Mouse (Mus musculus) kidney, adult 2 months (tissue): ENCODE data around the gene Stx8. TPM values are rescaled to one million over a fixed set of nuclear protein-coding genes. Genes with fewer than 3 reads are reported as not detected.

Experiments
- DNase-seq: peaks from one replicate; pipeline ENCODE4 v3.0.0; 2021
- H3K27ac ChIP-seq: fragments of 200-500 bp; 2 replicates; pipeline ENCODE4 v1.5.1; 2012; ENCODE audit warnings: low read depth, low read length, control low read depth, inconsistent platforms; ENCODE audit not compliant: insufficient read depth
- H3K27me3 ChIP-seq: fragments of 200-500 bp; replicated peaks from 2 replicates; pipeline ENCODE4 v1.6.1; 2012; ENCODE audit warnings: mild to moderate bottlenecking, moderate library complexity, low read length, inconsistent platforms; ENCODE audit not compliant: control insufficient read depth, insufficient read depth
- H3K36me3 ChIP-seq: fragments of 200-500 bp; 2 replicates; pipeline ENCODE4 v1.6.1; 2012; ENCODE audit warnings: mild to moderate bottlenecking, moderate library complexity, low read length, inconsistent platforms; ENCODE audit not compliant: control insufficient read depth, insufficient read depth
- H3K4me1 ChIP-seq: fragments of 200-500 bp; 2 replicates; pipeline ENCODE4 v1.6.1; 2011; ENCODE audit warnings: low read length; ENCODE audit not compliant: control insufficient read depth, insufficient read depth
- H3K4me3 ChIP-seq: fragments of 200-500 bp; 2 replicates; pipeline ENCODE4 v1.5.1; 2011; ENCODE audit warnings: mild to moderate bottlenecking, low read depth, low read length, control low read depth; ENCODE audit not compliant: insufficient read depth
- CTCF ChIP-seq: fragments of 200-500 bp; conservative IDR thresholded peaks from 2 replicates; pipeline ENCODE4 v1.5.1; 2011; ENCODE audit warnings: low read depth, mild to moderate bottlenecking, control low read depth, low read length, moderate library complexity, mixed read lengths; ENCODE audit not compliant: insufficient read depth, insufficient read length
- POLR2A ChIP-seq: fragments of 200-500 bp; IDR thresholded peaks from one replicate; pipeline ENCODE4 v1.6.1; 2011; ENCODE audit warnings: low read depth, low read length, control low read depth
- WGBS: fragments of 180-500 bp; shearing (Covaris S2); methylation state at CpG from one replicate; pipeline ENCODE4 v1.1.7; 2018; 5-methylcytosine and 5-hydroxymethylcytosine counted together
- polyA plus RNA-seq: library from polyadenylated mRNA; depleted of rRNA; stranded (reverse); fragments of >200 nt; gene quantifications from 2 replicates; pipeline ENCODE4 v1.2.3, GENCODE M21; 2012

Gene Stx8
- polyA plus RNA-seq, 1 experiment, result 10.7 TPM

DNA sequence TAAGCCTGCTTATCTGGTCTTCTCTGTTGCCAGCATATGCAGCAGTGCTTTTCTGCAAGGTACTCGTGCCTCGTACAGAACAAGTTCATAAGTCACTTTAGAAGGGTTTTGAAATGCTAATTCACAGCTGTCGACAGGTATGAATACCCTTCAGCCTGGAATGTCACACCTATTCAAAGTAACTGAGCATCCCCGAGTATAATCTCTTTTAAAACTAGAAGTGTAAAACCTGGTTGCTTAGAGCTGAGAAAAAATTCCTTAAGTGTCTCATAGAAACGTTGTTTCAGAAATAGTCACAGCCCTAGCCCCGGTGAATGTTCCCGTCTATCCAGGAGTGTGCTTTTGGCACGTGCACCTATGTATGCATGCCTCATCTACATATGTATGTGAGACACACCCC, 176.3 kb downstream of the Stx8 start:
- Histone ChIP-seq H3K27ac (no peak overlapping the region), H3K4me1 (no peaks in the 10 kb centered on the region), H3K4me3 (no peak overlapping the region), H3K27me3 (no peaks in the 10 kb centered on the region), H3K36me3 (no peaks in the 10 kb centered on the region)
- no peak for DNase-seq
- TF ChIP-seq CTCF (no peak), POLR2A (no peak)
- WGBS, result 64% methylated on average over 8 of the region's 8 CpGs

DNA sequence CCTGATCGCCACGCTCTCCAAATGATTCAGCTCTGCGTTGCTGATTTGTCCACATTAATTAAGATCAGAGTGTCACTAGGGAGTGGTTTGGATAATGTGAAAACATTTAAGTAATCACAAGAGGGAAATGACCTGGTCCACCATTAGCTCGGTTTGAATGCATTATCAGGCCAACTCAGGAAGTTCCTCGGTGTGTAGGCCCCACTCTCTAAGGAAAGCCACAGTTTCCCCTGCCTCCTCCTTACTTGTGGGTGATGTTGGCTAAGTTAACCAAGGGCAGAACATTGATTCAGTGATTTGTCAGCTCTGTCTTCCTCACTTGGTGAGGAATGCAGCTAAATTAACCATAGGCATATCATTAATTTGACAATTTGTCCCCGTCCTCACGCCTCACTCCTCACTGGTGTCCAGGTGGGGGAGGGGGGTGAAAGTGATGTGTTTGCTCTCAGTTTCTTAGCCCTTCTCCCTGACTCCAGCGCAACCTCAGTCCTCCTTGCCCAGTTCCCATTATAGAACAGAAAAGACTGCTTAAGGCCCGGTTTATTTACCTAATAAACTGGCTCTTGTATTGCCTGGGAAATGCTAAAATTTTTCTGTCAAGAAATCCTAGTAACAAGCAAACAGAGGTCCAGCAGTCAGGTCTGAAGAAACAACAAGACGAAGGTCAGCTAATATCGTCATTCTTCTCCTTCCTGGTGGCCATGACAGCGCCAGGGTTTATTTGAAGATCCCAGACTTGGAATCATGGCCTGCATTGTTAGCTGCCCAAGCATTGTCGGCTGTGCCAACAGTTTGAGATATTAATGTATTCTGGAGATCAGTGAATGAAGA, 178.5 kb downstream of the Stx8 start:
- Histone ChIP-seq H3K4me3 (no peak overlapping the region), H3K27me3 (no peaks in the 10 kb centered on the region), H3K4me1 (no peaks in the 10 kb centered on the region), H3K36me3 (no peaks in the 10 kb centered on the region), H3K27ac (no peak overlapping the region)
- TF ChIP-seq CTCF, result no peak
- TF ChIP-seq POLR2A, result no peak
- no peak for DNase-seq
- WGBS, result 70% methylated on average over 13 of the region's 13 CpGs

DNA sequence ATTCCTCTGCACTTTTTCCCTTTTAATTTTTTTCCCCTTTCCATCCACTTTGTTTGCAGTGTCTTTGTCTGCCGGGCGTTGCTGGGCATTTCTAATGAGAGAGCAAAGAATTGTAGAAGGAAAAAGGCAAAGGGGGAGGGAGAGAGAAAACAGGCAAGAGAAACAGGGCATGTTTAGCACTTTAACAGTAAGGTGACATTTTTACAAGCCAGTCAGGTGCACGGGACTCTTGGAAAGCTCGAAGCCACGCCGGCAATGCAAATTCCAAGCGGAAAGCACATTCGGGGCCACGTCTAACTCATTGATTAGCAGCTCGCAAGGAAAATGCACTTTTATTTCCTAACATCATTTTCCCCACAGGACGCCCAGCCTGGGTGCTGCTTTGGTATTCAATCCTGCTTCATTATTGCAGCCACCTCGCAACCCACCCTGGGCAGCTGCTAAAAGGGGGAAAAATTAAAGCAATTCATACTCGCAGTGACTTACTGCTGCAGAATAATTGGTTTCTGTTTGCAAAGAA, 179.1 kb downstream of the Stx8 start:
- 65% methylated on average over 13 of the region's 13 CpGs for WGBS
- H3K27ac ChIP-seq, result no peak overlapping the region
- no peak overlapping the region for H3K4me3 ChIP-seq
- no peaks in the 10 kb centered on the region for H3K4me1 ChIP-seq
- H3K27me3 ChIP-seq, result no peaks in the 10 kb centered on the region
- DNase-seq, result no peak
- no peaks in the 10 kb centered on the region for H3K36me3 ChIP-seq
- TF ChIP-seq POLR2A (no peak), CTCF (no peak)

DNA sequence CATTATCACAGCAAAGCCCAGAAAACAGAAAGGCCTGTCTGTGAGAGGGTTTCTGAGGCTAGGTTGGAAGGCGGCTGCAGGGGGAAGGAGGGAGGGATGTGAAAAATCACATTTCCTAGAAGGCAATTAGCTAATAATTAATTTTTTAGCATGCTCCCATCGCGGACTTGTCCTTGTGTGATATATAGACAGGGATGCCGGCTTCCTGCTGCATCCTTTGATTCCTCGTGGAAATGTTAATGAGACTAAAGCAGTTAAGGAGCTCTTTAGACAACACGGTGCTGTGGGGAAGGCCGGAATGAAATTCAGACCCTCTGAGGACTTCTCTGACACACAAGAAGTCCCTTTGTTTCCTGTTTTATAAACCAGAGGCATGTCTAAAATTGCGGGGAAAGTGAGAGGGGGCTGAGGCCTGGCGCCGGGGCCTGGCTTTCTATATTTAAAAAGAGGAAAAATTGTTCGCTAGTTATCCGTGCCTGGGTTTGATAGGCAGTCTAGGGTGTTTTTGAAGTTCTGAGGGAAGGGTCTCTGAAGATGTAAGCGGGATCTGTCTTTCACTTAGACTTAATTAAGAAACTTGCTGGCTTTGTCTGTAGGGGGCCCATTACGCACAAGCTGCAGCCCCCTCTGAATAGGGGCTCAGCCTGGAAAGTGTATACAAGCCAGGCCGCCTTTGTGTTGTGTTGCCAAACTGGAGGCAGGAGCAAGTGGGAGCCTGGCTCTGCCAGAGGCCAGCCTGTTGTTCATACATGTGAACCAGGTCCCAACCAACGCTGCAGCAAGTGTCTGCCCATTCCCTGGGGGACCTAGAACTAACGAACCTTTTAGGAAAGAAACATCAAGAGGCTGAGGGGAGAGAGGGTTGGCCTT, 179.8 kb downstream of the Stx8 start:
- no peak for TF ChIP-seq CTCF
- no peak for TF ChIP-seq POLR2A

DNA sequence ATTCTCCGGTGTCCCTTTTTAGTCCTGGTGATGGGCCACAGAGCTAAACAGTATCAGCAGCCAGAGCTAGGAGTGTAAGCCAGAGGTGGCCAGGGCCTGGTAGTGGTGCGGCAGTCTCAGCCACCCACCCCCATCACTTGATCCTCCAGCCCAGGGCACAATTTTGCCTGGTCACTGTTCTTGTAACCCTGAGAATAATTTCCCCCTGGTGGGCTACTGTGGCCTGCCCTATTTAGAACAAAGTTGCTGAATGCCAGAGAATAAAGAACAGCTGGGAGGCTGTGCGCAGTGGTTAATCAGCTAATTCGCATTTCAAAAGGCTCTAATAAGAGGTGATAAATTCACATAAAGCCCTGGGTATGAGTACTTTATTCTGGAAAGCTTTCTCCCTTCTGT, 180.5 kb downstream of the Stx8 start:
- no peak for DNase-seq
- Histone ChIP-seq H3K27me3 (no peaks in the 10 kb centered on the region), H3K4me1 (no peaks in the 10 kb centered on the region), H3K4me3 (no peak overlapping the region), H3K27ac (no peak overlapping the region), H3K36me3 (no peaks in the 10 kb centered on the region)
- 93% methylated on average over 4 of the region's 4 CpGs for WGBS
- no peak for TF ChIP-seq POLR2A
- TF ChIP-seq CTCF, result no peak

More for the DNA sequence above, 179.8 kb downstream of the Stx8 start:
- Histone ChIP-seq H3K27me3 (no peaks in the 10 kb centered on the region), H3K36me3 (no peaks in the 10 kb centered on the region), H3K27ac (no peak overlapping the region), H3K4me3 (no peak overlapping the region), H3K4me1 (no peaks in the 10 kb centered on the region)
- DNase-seq, result no peak
- 65% methylated on average over 17 of the region's 17 CpGs for whole genome bisulfite sequencing

DNA sequence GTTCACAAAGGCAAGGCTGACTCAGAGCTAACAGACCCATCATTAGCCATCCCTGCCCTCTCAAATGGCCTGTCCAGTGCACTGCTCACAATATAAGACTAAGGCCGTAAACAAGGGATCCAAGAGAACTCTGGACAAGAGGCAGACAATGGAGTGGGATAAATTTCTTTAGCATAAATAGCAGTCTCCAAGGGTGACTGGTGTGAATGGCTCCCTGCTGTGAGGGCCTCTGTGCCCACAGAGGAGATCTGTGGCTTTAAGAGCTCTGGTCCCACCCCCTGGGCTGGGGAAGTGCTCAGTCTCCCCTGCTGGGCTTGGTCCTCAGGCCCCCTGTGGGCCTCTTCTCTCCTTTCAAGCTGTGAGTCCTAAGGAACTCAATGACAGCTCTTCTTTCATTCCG, 184.9 kb downstream of the Stx8 start:
- no peaks in the 10 kb centered on the region for H3K36me3 ChIP-seq

DNA sequence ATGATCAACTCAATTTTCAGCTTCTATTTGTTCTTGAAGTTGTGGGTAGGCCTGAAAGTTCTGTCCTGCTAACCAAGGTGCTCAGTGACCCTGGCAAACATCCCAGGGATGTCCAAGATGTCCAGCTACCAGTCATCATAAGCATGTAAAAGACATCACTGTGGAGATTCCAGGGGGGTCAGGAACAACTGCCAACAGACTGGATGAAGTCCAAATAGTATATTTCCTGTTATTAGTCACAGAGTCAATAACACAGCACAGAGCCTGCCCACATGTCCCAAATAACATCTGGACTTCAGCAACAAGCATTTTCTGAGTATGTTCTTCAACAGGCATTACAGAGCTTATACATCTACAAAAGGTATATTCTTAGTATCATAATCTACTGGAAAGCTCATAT, 189.8 kb downstream of the Stx8 start:
- H3K27me3 ChIP-seq, result no peaks in the 10 kb centered on the region
- DNase-seq, result no peak
- H3K4me3 ChIP-seq, result no peak overlapping the region
- H3K4me1 ChIP-seq, result no peaks in the 10 kb centered on the region
- no peaks in the 10 kb centered on the region for H3K36me3 ChIP-seq
- H3K27ac ChIP-seq, result no peak overlapping the region
- no peak for TF ChIP-seq CTCF
- no peak for TF ChIP-seq POLR2A

More for the DNA sequence above, 184.9 kb downstream of the Stx8 start:
- 99% methylated on average over 2 of the region's 2 CpGs for WGBS
- DNase-seq, result no peak
- Histone ChIP-seq H3K27me3 (no peaks in the 10 kb centered on the region), H3K4me1 (no peaks in the 10 kb centered on the region), H3K27ac (no peak overlapping the region), H3K4me3 (no peak overlapping the region)
- TF ChIP-seq POLR2A (no peak), CTCF (no peak)
